Mouse (Mus musculus) brain, embryonic 14.5 days (tissue): ENCODE data around the gene Cald1.

ENCODE experiments used
- CTCF ChIP-seq: fragments of 200-500 bp; IDR thresholded peaks from 2 replicates; pipeline ENCODE4 v1.5.1; 2012; ENCODE audit warnings: inconsistent platforms, mild to moderate bottlenecking, moderate library complexity, borderline replicate concordance; ENCODE audit not compliant: insufficient read depth, insufficient read length; ENCODE audit errors: extremely low read depth
- POLR2A ChIP-seq: fragments of 200-500 bp; IDR thresholded peaks from 2 replicates; pipeline ENCODE4 v1.6.1; 2012; ENCODE audit warnings: mild to moderate bottlenecking, inconsistent platforms, borderline replicate concordance; ENCODE audit not compliant: poor library complexity, insufficient read depth, insufficient read length, severe bottlenecking; ENCODE audit errors: extremely low read depth

- TF ChIP-seq POLR2A = no peak
- TF ChIP-seq CTCF = no peak
Measured at GRCm38 (mm10) chr6:34694096-34694495, 95.8 kb downstream of the Cald1 start.
